Mouse (Mus musculus) thymus, adult 2 months (tissue): ENCODE data around the gene Hipk4.

Experiments
- CTCF ChIP-seq: fragments of 200-500 bp; IDR thresholded peaks from 2 replicates; pipeline ENCODE4 v1.5.1; 2012; ENCODE audit warnings: mild to moderate bottlenecking, control low read depth, low read length, moderate library complexity, borderline replicate concordance; ENCODE audit not compliant: control insufficient read depth, poor library complexity, insufficient read depth; ENCODE audit errors: extremely low read depth
- POLR2A ChIP-seq: fragments of 200-500 bp; IDR thresholded peaks from 2 replicates; pipeline ENCODE4 v1.6.1; 2012; ENCODE audit warnings: mild to moderate bottlenecking, low read length, control low read depth, moderate library complexity; ENCODE audit not compliant: control insufficient read depth, poor library complexity, insufficient read depth; ENCODE audit errors: extremely low read depth

GRCm38 (mm10) chr7:27541431-27541830 is 18.4 kb downstream of the Hipk4 start:
- TF ChIP-seq CTCF = peak; percentile 40; the same call in 1 of the 2 replicates
- TF ChIP-seq POLR2A = peak; percentile 80
